Mouse (Mus musculus): Measurements from ENCODE around the gene Olfr47. TPM values are rescaled to one million over a fixed set of nuclear protein-coding genes. Genes with fewer than 3 reads are reported as not detected.

Olfr47 gene
- not detected in 2 replicates for polyA plus RNA-seq (2012; rRNA removed)

GRCm38 (mm10) chr6:43231255-43231654 is at the start of gene Olfr47:
Gene Olfr47 (plus strand): TSS chr6:43231529.

GRCm38 (mm10) chr6:43196781-43197180 is 34.5 kb upstream of the Olfr47 start, which contains the start of gene Olfr435:
Gene Olfr435 (plus strand): TSS chr6:43197146.

GRCm38 (mm10) chr6:43212873-43213272 is 18.5 kb upstream of the Olfr47 start, which contains the start of gene Olfr434:
Gene Olfr434 (plus strand): TSS chr6:43213021.

GRCm38 (mm10) chr6:43265363-43266041 is 34.2 kb downstream of the Olfr47 start, which contains the start of gene Arhgef5:
Gene Arhgef5 (plus strand): TSS chr6:43265582.

Other genes starting within 250 kb of the Olfr47 start
- 0.03 TPM in 1 of 2 replicates, not detected in the other for gene Olfr441, start 125.2 kb upstream of the Olfr47 start, polyA plus RNA-seq (2012; rRNA removed)
- gene Olfr237-ps1, start 85.0 kb upstream of the Olfr47 start, polyA plus RNA-seq (2012; rRNA removed): 0.05 and 0.08 TPM in 2 replicates
- not detected in 2 replicates for gene Olfr437, start 68.2 kb upstream of the Olfr47 start, polyA plus RNA-seq (2012; rRNA removed)
- 0.01 TPM in 2 replicates for gene Olfr13, start 59.4 kb upstream of the Olfr47 start, polyA plus RNA-seq (2012; rRNA removed)
- not detected in 2 replicates for gene Olfr435, start 34.4 kb upstream of the Olfr47 start, polyA plus RNA-seq (2012; rRNA removed)
- gene Olfr434, start 18.5 kb upstream of the Olfr47 start, polyA plus RNA-seq (2012; rRNA removed): not detected in 2 replicates
- 3.7 and 4.3 TPM in 2 replicates for gene Arhgef5, start 34.1 kb downstream of the Olfr47 start, polyA plus RNA-seq (2012; rRNA removed)
- gene Nobox, start 78.0 kb downstream of the Olfr47 start, polyA plus RNA-seq (2012; rRNA removed): 0.04 and 0.07 TPM in 2 replicates